Mouse (Mus musculus) liver, postnatal 0 days (tissue): ENCODE results near the gene Tuba1a.

ENCODE experiments used
- CTCF ChIP-seq: sonication (generic); IDR thresholded peaks from 2 replicates; pipeline ENCODE4 v1.5.1; 2016; ENCODE audit warnings: antibody characterized with exemption, low read depth
- EP300 ChIP-seq: IDR thresholded peaks from 2 replicates; pipeline ENCODE4 v1.6.1; 2016; ENCODE audit warnings: antibody characterized with exemption, low read depth, mild to moderate bottlenecking

GRCm38 (mm10) chr15:98948382-98948781, 5.1 kb downstream of the Tuba1a start:
- TF ChIP-seq CTCF (no peak), EP300 (no peak)
